10 mouse cellular contexts compared by ENCODE assay signal in genomic region chr7:24372300-24372699, GRCm38 (mm10). TPM values are rescaled to one million over a fixed set of nuclear protein-coding genes. Genes with fewer than 3 reads are reported as not detected.
A peak's percentile ranks its signal among the peaks of the same experiment; 100 is the strongest.
DNase-seq lines count a peak whose midpoint lies in the region; ATAC-seq and TF ChIP-seq lines count a peak whose summit lies in the region.
"Had no signal": no experiment of that assay in that cellular context is flagged by ENCODE, and none has a peak within 500 bp of the region (broad histone marks: within the 10 kb centered on the region; RNA-seq: fewer than 3 reads in every experiment).

No protein-coding gene starts in this region.

- TF ChIP-seq POLR2A in bone marrow macrophage, adult 2 months (IDR thresholded peaks at IDR 0.05; ENCODE audit: borderline replicate concordance, low read depth, low read length) = no peak
- TF ChIP-seq POLR2A in small intestine, adult 2 months (IDR thresholded peaks at IDR 0.05; ENCODE audit: low read depth, low read length) = no peak

- 64% methylated on average over 11 of the region's 11 CpGs for WGBS in intestine, embryonic 15.5 days
- WGBS in intestine, postnatal 0 days = 45% methylated on average over 9 of the region's 11 CpGs
- WGBS in liver, embryonic 13.5 days (ENCODE audit: insufficient replicate concordance) = 23% methylated on average over 7 of the region's 11 CpGs
- 6% methylated on average over 7 of the region's 11 CpGs for WGBS in small intestine, adult 2 months

- H3K36me3 ChIP-seq in intestine, embryonic 15.5 days = no peaks in the 10 kb centered on the region
- H3K36me3 ChIP-seq in intestine, postnatal 0 days (ENCODE audit: control insufficient read depth, insufficient read depth) = no peaks in the 10 kb centered on the region
- H3K36me3 ChIP-seq in liver, embryonic 13.5 days = peaks cover 43% of the 10 kb centered on the region
- peaks cover 1% of the 10 kb centered on the region for H3K36me3 ChIP-seq in small intestine, adult 2 months (ENCODE audit: control insufficient read depth, insufficient read depth, low read length)

- no peak overlapping the region for H3K27ac ChIP-seq in intestine, embryonic 15.5 days
- no peak overlapping the region for H3K27ac ChIP-seq in intestine, postnatal 0 days (ENCODE audit: low read depth, low read length)
- H3K27ac ChIP-seq in bone marrow macrophage, adult 2 months (ENCODE audit: insufficient read depth, low read depth, low read length) = peak overlapping the region; percentile 82
- peak overlapping the region; percentile 100 for H3K27ac ChIP-seq in liver, embryonic 13.5 days
- peak overlapping the region; percentile 94 for H3K27ac ChIP-seq in small intestine, adult 2 months (ENCODE audit: insufficient read depth, low read depth, low read length)

- H3K4me2 ChIP-seq in intestine, embryonic 15.5 days (replicated peaks) = no peak overlapping the region
- no peak overlapping the region for H3K4me2 ChIP-seq in intestine, postnatal 0 days (replicated peaks; ENCODE audit: low read depth)
- peak overlapping the region; percentile 98 for H3K4me2 ChIP-seq in liver, embryonic 13.5 days

- H3K9me3 ChIP-seq in intestine, embryonic 15.5 days = no peaks in the 10 kb centered on the region
- no peaks in the 10 kb centered on the region for H3K9me3 ChIP-seq in intestine, postnatal 0 days (ENCODE audit: control insufficient read depth)
- no peaks in the 10 kb centered on the region for H3K9me3 ChIP-seq in liver, embryonic 13.5 days (replicated peaks)

- peak; percentile 60 for DNase-seq in liver, embryonic 13.5 days
- DNase-seq in natural killer cell, adult 2 months (ENCODE audit: low spot score in 2 of 2) = no peak
- DNase-seq in adrenal gland, postnatal 25 days = no peak
- DNase-seq in urinary bladder, postnatal 10 days (ENCODE audit: low spot score) = no peak
- DNase-seq: cerebellum, adult 9-11 months; kidney, postnatal 14 days had no signal

- peak; percentile 32; the same call in 1 of the 2 replicates for ATAC-seq in intestine, embryonic 15.5 days
- no peak for ATAC-seq in intestine, postnatal 0 days
- peak; percentile 29 for ATAC-seq in liver, embryonic 13.5 days (ENCODE audit: low read depth)

- peaks cover 14% of the 10 kb centered on the region for H3K4me1 ChIP-seq in intestine, embryonic 15.5 days (replicated peaks)
- peaks cover 2% of the 10 kb centered on the region; the same call in 1 of the 2 replicates for H3K4me1 ChIP-seq in intestine, postnatal 0 days (replicated peaks; ENCODE audit: control insufficient read depth, insufficient read depth, low read length)
- peaks cover 31% of the 10 kb centered on the region for H3K4me1 ChIP-seq in bone marrow macrophage, adult 2 months (ENCODE audit: control insufficient read depth, insufficient read depth, low read length)
- H3K4me1 ChIP-seq in liver, embryonic 13.5 days (replicated peaks) = peaks cover 74% of the 10 kb centered on the region
- H3K4me1 ChIP-seq in small intestine, adult 2 months (ENCODE audit: control insufficient read depth, insufficient read depth, insufficient read length, low read length) = peaks cover 47% of the 10 kb centered on the region

- H3K4me3 ChIP-seq in intestine, embryonic 15.5 days (replicated peaks) = no peak overlapping the region
- no peak overlapping the region for H3K4me3 ChIP-seq in intestine, postnatal 0 days (ENCODE audit: low read depth, low read length)
- H3K4me3 ChIP-seq in bone marrow macrophage, adult 2 months (ENCODE audit: insufficient read depth, low read length) = peak overlapping the region; percentile 64
- peak overlapping the region; percentile 96 for H3K4me3 ChIP-seq in liver, embryonic 13.5 days (replicated peaks)
- H3K4me3 ChIP-seq in small intestine, adult 2 months (ENCODE audit: low read depth, low read length) = peak overlapping the region; percentile 76

- H3K27me3 ChIP-seq in intestine, embryonic 15.5 days (replicated peaks) = peaks cover 3% of the 10 kb centered on the region; the same call in 1 of the 2 replicates
- 0 out of 2 replicates have a peak, but pooled peaks cover 2% of the 10 kb centered on the region for H3K27me3 ChIP-seq in intestine, postnatal 0 days (replicated peaks; ENCODE audit: control insufficient read depth, insufficient read depth, low read length)
- 0 out of 2 replicates have a peak, but pooled peaks cover 2% of the 10 kb centered on the region for H3K27me3 ChIP-seq in liver, embryonic 13.5 days
- H3K27me3 ChIP-seq in small intestine, adult 2 months (ENCODE audit: control insufficient read depth, insufficient read depth, low read length) = no peaks in the 10 kb centered on the region

- no peak for TF ChIP-seq CTCF in intestine, postnatal 0 days (IDR thresholded peaks at IDR 0.05; ENCODE audit: low read depth)
- no peak for TF ChIP-seq CTCF in bone marrow macrophage, adult 2 months (IDR thresholded peaks at IDR 0.05; ENCODE audit: low read depth, low read length)
- TF ChIP-seq CTCF in small intestine, adult 2 months (IDR thresholded peaks at IDR 0.05; ENCODE audit: extremely low read depth, insufficient read length, insufficient replicate concordance, low read depth, low read length) = no peak

- H3K9ac ChIP-seq in intestine, embryonic 15.5 days = no peak overlapping the region
- no peak overlapping the region for H3K9ac ChIP-seq in intestine, postnatal 0 days (ENCODE audit: low read depth, low read length)
- peak overlapping the region; percentile 100 for H3K9ac ChIP-seq in liver, embryonic 13.5 days

RNA-seq across cellular contexts. Expression of gene Kcnn4, which starts 2.2 kb away (rescaled TPM):
- 2.7 and 3.4 TPM in 2 replicates for polyA plus RNA-seq in intestine, embryonic 15.5 days (2015; fragmentation: Nextera tagmentation; extraction: Ambion mirVana)
- polyA plus RNA-seq in intestine, postnatal 0 days (2015; fragmentation: Nextera tagmentation; extraction: Ambion mirVana) = 3.2 and 3.7 TPM in 2 replicates
- polyA plus RNA-seq in bone marrow macrophage, adult 2 months (2012; ENCODE audit: insufficient read depth, insufficient read length, missing spikeins) = 50.1 and 51.4 TPM in 2 replicates
- polyA plus RNA-seq in liver, embryonic 13.5 days (2015; fragmentation: Nextera tagmentation; extraction: Ambion mirVana) = 126 and 128 TPM in 2 replicates
- 61.9 and 95.5 TPM in 2 replicates for polyA plus RNA-seq in small intestine, adult 2 months (2012; rRNA removed)
- 0.21 TPM in 1 of 2 replicates, not detected in the other for total RNA-seq in adrenal gland, postnatal 25 days (2021)

RNA-seq across cellular contexts. Expression of gene Lypd5, which starts 23.3 kb away (rescaled TPM):
- polyA plus RNA-seq in intestine, embryonic 15.5 days (2015; fragmentation: Nextera tagmentation; extraction: Ambion mirVana) = not detected in 2 replicates
- polyA plus RNA-seq in intestine, postnatal 0 days (2015; fragmentation: Nextera tagmentation; extraction: Ambion mirVana) = not detected in 2 replicates
- not detected in 2 replicates for polyA plus RNA-seq in bone marrow macrophage, adult 2 months (2012; ENCODE audit: insufficient read depth, insufficient read length, missing spikeins)
- polyA plus RNA-seq in liver, embryonic 13.5 days (2015; fragmentation: Nextera tagmentation; extraction: Ambion mirVana) = not detected in 2 replicates
- 0.06 TPM in 1 of 2 replicates, not detected in the other for polyA plus RNA-seq in small intestine, adult 2 months (2012; rRNA removed)
- not detected in 2 replicates for total RNA-seq in adrenal gland, postnatal 25 days (2021)

RNA-seq across cellular contexts. Expression of gene Smg9, which starts 27.1 kb away (rescaled TPM):
- polyA plus RNA-seq in intestine, embryonic 15.5 days (2015; fragmentation: Nextera tagmentation; extraction: Ambion mirVana) = 19.6 and 21.8 TPM in 2 replicates
- polyA plus RNA-seq in intestine, postnatal 0 days (2015; fragmentation: Nextera tagmentation; extraction: Ambion mirVana) = 14.0 and 15.1 TPM in 2 replicates
- polyA plus RNA-seq in bone marrow macrophage, adult 2 months (2012; ENCODE audit: insufficient read depth, insufficient read length, missing spikeins) = 35.8 and 36.5 TPM in 2 replicates
- 15.2 and 16.5 TPM in 2 replicates for polyA plus RNA-seq in liver, embryonic 13.5 days (2015; fragmentation: Nextera tagmentation; extraction: Ambion mirVana)
- polyA plus RNA-seq in small intestine, adult 2 months (2012; rRNA removed) = 29.9 and 54.2 TPM in 2 replicates
- total RNA-seq in adrenal gland, postnatal 25 days (2021) = 26.6 and 29.1 TPM in 2 replicates

RNA-seq across cellular contexts. Expression of gene Tescl, which starts 38.6 kb away (rescaled TPM):
- 0.18 and 0.27 TPM in 2 replicates for polyA plus RNA-seq in intestine, embryonic 15.5 days (2015; fragmentation: Nextera tagmentation; extraction: Ambion mirVana)
- polyA plus RNA-seq in intestine, postnatal 0 days (2015; fragmentation: Nextera tagmentation; extraction: Ambion mirVana) = 0.18 TPM in 1 of 2 replicates, not detected in the other
- polyA plus RNA-seq in bone marrow macrophage, adult 2 months (2012; ENCODE audit: insufficient read depth, insufficient read length, missing spikeins) = not detected in 2 replicates
- polyA plus RNA-seq in liver, embryonic 13.5 days (2015; fragmentation: Nextera tagmentation; extraction: Ambion mirVana) = not detected in 2 replicates
- 0.15 TPM in 1 of 2 replicates, not detected in the other for polyA plus RNA-seq in small intestine, adult 2 months (2012; rRNA removed)
- total RNA-seq in adrenal gland, postnatal 25 days (2021) = 1.0 and 1.1 TPM in 2 replicates

RNA-seq across cellular contexts. Expression of gene Zfp94, which starts 55.8 kb away (rescaled TPM):
- 6.0 and 7.5 TPM in 2 replicates for polyA plus RNA-seq in intestine, embryonic 15.5 days (2015; fragmentation: Nextera tagmentation; extraction: Ambion mirVana)
- 3.1 and 3.2 TPM in 2 replicates for polyA plus RNA-seq in intestine, postnatal 0 days (2015; fragmentation: Nextera tagmentation; extraction: Ambion mirVana)
- 3.5 and 5.3 TPM in 2 replicates for polyA plus RNA-seq in bone marrow macrophage, adult 2 months (2012; ENCODE audit: insufficient read depth, insufficient read length, missing spikeins)
- polyA plus RNA-seq in liver, embryonic 13.5 days (2015; fragmentation: Nextera tagmentation; extraction: Ambion mirVana) = 2.5 and 2.6 TPM in 2 replicates
- polyA plus RNA-seq in small intestine, adult 2 months (2012; rRNA removed) = 0.84 and 1.5 TPM in 2 replicates
- total RNA-seq in adrenal gland, postnatal 25 days (2021) = 4.1 and 6.6 TPM in 2 replicates

Comparison
In these comparisons a context has a peak if more than half of its experiments do, and no peak if none do; other contexts are left out.
1. H3K27ac ChIP-seq: peak in bone marrow macrophage, adult 2 months (single experiment), liver, embryonic 13.5 days (single experiment) and small intestine, adult 2 months (single experiment); none in intestine, embryonic 15.5 days (single experiment) and intestine, postnatal 0 days (single experiment).
2. H3K4me3 ChIP-seq: peak in bone marrow macrophage, adult 2 months (single experiment), liver, embryonic 13.5 days (single experiment) and small intestine, adult 2 months (single experiment); none in intestine, embryonic 15.5 days (single experiment) and intestine, postnatal 0 days (single experiment).
3. RNA of gene Kcnn4, which starts 2.2 kb away (polyA plus RNA-seq): 126 to 128 TPM in liver, embryonic 13.5 days, 61.9 to 95.5 TPM in small intestine, adult 2 months and 50.1 to 51.4 TPM in bone marrow macrophage, adult 2 months; 3.2 to 3.7 TPM in intestine, postnatal 0 days and 2.7 to 3.4 TPM in intestine, embryonic 15.5 days; every median in the first group is over 10 times any median in the second.